Mouse (Mus musculus) embryonic facial prominence, embryonic 15.5 days (tissue): ENCODE data around the gene Rpl13. TPM values are rescaled to one million over a fixed set of nuclear protein-coding genes. Genes with fewer than 3 reads are reported as not detected.
"Not testable (repeated sequence)": the region's sequence is repeated elsewhere in the genome, so short reads cannot be mapped to it uniquely, and the experiment has no call there.

Experiments used
- ATAC-seq: fragments of 200-750 bp; cut with Nextera tagmentation; 2 replicates; pipeline ENCODE4 v1.8.0; 2017; ENCODE audit warnings: low read depth, moderate TSS enrichment; ENCODE audit not compliant: insufficient number of reproducible peaks, low FRiP score, low TSS enrichment
- H3K27ac ChIP-seq: fragments of 300-500 bp; sonication (generic); replicated peaks from 2 replicates; pipeline ENCODE4 v1.5.1; 2015; ENCODE audit warnings: mild to moderate bottlenecking, inconsistent platforms
- H3K27me3 ChIP-seq: fragments of 300-500 bp; sonication (generic); 2 replicates; pipeline ENCODE4 v1.6.1; 2015; ENCODE audit warnings: inconsistent platforms
- H3K36me3 ChIP-seq: fragments of 300-500 bp; sonication (generic); 2 replicates; pipeline ENCODE4 v1.6.1; 2015; ENCODE audit warnings: mild to moderate bottlenecking, inconsistent platforms
- H3K4me1 ChIP-seq: fragments of 300-500 bp; sonication (generic); 2 replicates; pipeline ENCODE4 v1.6.1; 2015; ENCODE audit warnings: inconsistent platforms
- H3K4me2 ChIP-seq: fragments of 300-500 bp; sonication (generic); replicated peaks from 2 replicates; pipeline ENCODE4 v1.6.1; 2015; ENCODE audit warnings: mild to moderate bottlenecking, inconsistent platforms
- H3K4me3 ChIP-seq: fragments of 300-500 bp; sonication (generic); replicated peaks from 2 replicates; pipeline ENCODE4 v1.5.1; 2015; ENCODE audit warnings: mild to moderate bottlenecking, inconsistent platforms
- H3K9ac ChIP-seq: fragments of 300-500 bp; sonication (generic); 2 replicates; pipeline ENCODE4 v1.6.1; 2015; ENCODE audit warnings: inconsistent platforms
- H3K9me3 ChIP-seq: fragments of 300-500 bp; sonication (generic); replicated peaks from 2 replicates; pipeline ENCODE4 v1.6.1; 2016; ENCODE audit warnings: inconsistent platforms
- WGBS: fragments of 180-500 bp; shearing (Covaris S2); methylation state at CpG from one replicate; pipeline ENCODE4 v1.1.7; 2015; 5-methylcytosine and 5-hydroxymethylcytosine counted together
- polyA plus RNA-seq: library from polyadenylated mRNA; unstranded; fragments of >200 nt; fragmentation: Nextera tagmentation; extraction: Ambion mirVana; gene quantifications from 2 replicates; pipeline ENCODE4 v1.2.1, GENCODE M21; 2015

The Rpl13 gene
- polyA plus RNA-seq, 1 experiment from 2014 or later, result 1,540 TPM

- ATAC-seq, result no peak
- H3K4me1 ChIP-seq, result no peaks in the 10 kb centered on the region
- no peaks in the 10 kb centered on the region for H3K9me3 ChIP-seq
- no peak overlapping the region for H3K4me3 ChIP-seq
- no peak overlapping the region for H3K27ac ChIP-seq
- no peaks in the 10 kb centered on the region for H3K27me3 ChIP-seq
- 81% methylated on average over 9 of the region's 9 CpGs for WGBS
- no peak overlapping the region for H3K4me2 ChIP-seq
- H3K36me3 ChIP-seq, result peaks cover 96% of the 10 kb centered on the region
- H3K9ac ChIP-seq, result no peak overlapping the region
Observed at GRCm38 (mm10) chr8:123087289-123087688, 14.9 kb upstream of the Rpl13 start.

- Histone ChIP-seq H3K9ac (no peak overlapping the region), H3K27me3 (no peaks in the 10 kb centered on the region), H3K4me1 (peaks cover 12% of the 10 kb centered on the region), H3K4me3 (no peak overlapping the region), H3K4me2 (no peak overlapping the region), H3K27ac (no peak overlapping the region), H3K9me3 (no peaks in the 10 kb centered on the region), H3K36me3 (peaks cover 43% of the 10 kb centered on the region)
- WGBS, result 88% methylated on average over 11 of the region's 11 CpGs
- ATAC-seq, result no peak
Observed at GRCm38 (mm10) chr8:123097216-123097615, 4.9 kb upstream of the Rpl13 start.

- Histone ChIP-seq H3K4me2 (no peak overlapping the region), H3K27ac (no peak overlapping the region), H3K27me3 (no peaks in the 10 kb centered on the region), H3K4me3 (no peak overlapping the region), H3K36me3 (peaks cover 42% of the 10 kb centered on the region), H3K4me1 (peaks cover 12% of the 10 kb centered on the region), H3K9me3 (no peaks in the 10 kb centered on the region), H3K9ac (no peak overlapping the region)
- WGBS, result 78% methylated on average over 12 of the region's 12 CpGs
- ATAC-seq, result no peak
Observed at GRCm38 (mm10) chr8:123097786-123098584, 4.2 kb upstream of the Rpl13 start.

GRCm38 (mm10) chr8:123100288-123100687, 1.9 kb upstream of the Rpl13 start:
- no peak for ATAC-seq
- no peak overlapping the region for H3K9ac ChIP-seq
- 17% methylated on average over 8 of the region's 8 CpGs for WGBS

GRCm38 (mm10) chr8:123101244-123101643, 906 bp upstream of the Rpl13 start:
- Histone ChIP-seq H3K4me2 (peak overlapping the region; percentile 73; the same call in 1 of the 2 replicates), H3K36me3 (peaks cover 41% of the 10 kb centered on the region)
- 83% methylated on average over 4 of the region's 4 CpGs for WGBS

More at GRCm38 (mm10) chr8:123100288-123100687, 1.9 kb upstream of the Rpl13 start:
- H3K36me3 ChIP-seq, result peaks cover 40% of the 10 kb centered on the region
- peaks cover 26% of the 10 kb centered on the region for H3K4me1 ChIP-seq
- no peak overlapping the region for H3K4me3 ChIP-seq
- H3K9me3 ChIP-seq, result no peaks in the 10 kb centered on the region
- peak overlapping the region; percentile 17; the same call in 1 of the 2 replicates for H3K4me2 ChIP-seq
- H3K27me3 ChIP-seq, result no peaks in the 10 kb centered on the region
- peak overlapping the region; percentile 88 for H3K27ac ChIP-seq

GRCm38 (mm10) chr8:123102855-123103254, 705 bp downstream of the Rpl13 start:
- Histone ChIP-seq H3K4me2 (peak overlapping the region; percentile 73), H3K36me3 (peaks cover 30% of the 10 kb centered on the region), H3K4me3 (peak overlapping the region; percentile 72), H3K27ac (peak overlapping the region; percentile 96), H3K4me1 (peaks cover 26% of the 10 kb centered on the region), H3K9ac (peak overlapping the region; percentile 91)
- H3K27me3 ChIP-seq, H3K9me3 ChIP-seq, ATAC-seq: not testable (repeated sequence)
- 4% methylated on average over 26 of the region's 26 CpGs for WGBS

More at GRCm38 (mm10) chr8:123101244-123101643, 906 bp upstream of the Rpl13 start:
- no peaks in the 10 kb centered on the region for H3K27me3 ChIP-seq
- no peaks in the 10 kb centered on the region for H3K9me3 ChIP-seq
- peak overlapping the region; percentile 88; the same call in 1 of the 2 replicates for H3K27ac ChIP-seq
- no peak for ATAC-seq
- H3K4me1 ChIP-seq, result peaks cover 26% of the 10 kb centered on the region
- no peak overlapping the region for H3K9ac ChIP-seq
- H3K4me3 ChIP-seq, result no peak overlapping the region

GRCm38 (mm10) chr8:123103285-123103684, 1.1 kb downstream of the Rpl13 start:
- ATAC-seq, result no peak
- 14% methylated on average over 15 of the region's 15 CpGs for WGBS
- Histone ChIP-seq H3K4me2 (peak overlapping the region; percentile 73), H3K27me3 (no peaks in the 10 kb centered on the region), H3K27ac (peak overlapping the region; percentile 96; the same call in 1 of the 2 replicates), H3K9ac (peak overlapping the region; percentile 91), H3K9me3 (no peaks in the 10 kb centered on the region), H3K36me3 (peaks cover 27% of the 10 kb centered on the region), H3K4me3 (peak overlapping the region; percentile 72), H3K4me1 (peaks cover 26% of the 10 kb centered on the region)

- no peak for ATAC-seq
- Histone ChIP-seq H3K36me3 (peaks cover 27% of the 10 kb centered on the region), H3K27me3 (no peaks in the 10 kb centered on the region), H3K4me3 (peak overlapping the region; percentile 72), H3K4me2 (peak overlapping the region; percentile 73), H3K4me1 (peaks cover 26% of the 10 kb centered on the region), H3K9ac (peak overlapping the region; percentile 91), H3K27ac (peak overlapping the region; percentile 96), H3K9me3 (no peaks in the 10 kb centered on the region)
- WGBS, result 74% methylated on average over 6 of the region's 6 CpGs
Observed at GRCm38 (mm10) chr8:123104046-123104767, 2.1 kb downstream of the Rpl13 start.

GRCm38 (mm10) chr8:123105553-123106326, 3.6 kb downstream of the Rpl13 start:
- Histone ChIP-seq H3K4me1 (peaks cover 24% of the 10 kb centered on the region), H3K27me3 (no peaks in the 10 kb centered on the region), H3K4me2 (no peak overlapping the region), H3K9ac (no peak overlapping the region), H3K4me3 (no peak overlapping the region), H3K27ac (no peak overlapping the region), H3K36me3 (peaks cover 27% of the 10 kb centered on the region), H3K9me3 (no peaks in the 10 kb centered on the region)
- no peak for ATAC-seq
- 68% methylated on average over 5 of the region's 5 CpGs for WGBS

- H3K4me2 ChIP-seq, result no peak overlapping the region
- peaks cover 24% of the 10 kb centered on the region for H3K4me1 ChIP-seq
- H3K27ac ChIP-seq, result no peak overlapping the region
- no peak overlapping the region for H3K4me3 ChIP-seq
- H3K9ac ChIP-seq, result no peak overlapping the region
- H3K9me3 ChIP-seq, result no peaks in the 10 kb centered on the region
- H3K36me3 ChIP-seq, result peaks cover 27% of the 10 kb centered on the region
- H3K27me3 ChIP-seq, result no peaks in the 10 kb centered on the region
- no peak for ATAC-seq
- 56% methylated on average over 2 of the region's 2 CpGs for WGBS
Observed at GRCm38 (mm10) chr8:123106531-123106930, 4.4 kb downstream of the Rpl13 start.

- H3K36me3 ChIP-seq, result peaks cover 27% of the 10 kb centered on the region
- no peaks in the 10 kb centered on the region for H3K27me3 ChIP-seq
- no peaks in the 10 kb centered on the region for H3K9me3 ChIP-seq
- no peak overlapping the region for H3K9ac ChIP-seq
- peaks cover 21% of the 10 kb centered on the region for H3K4me1 ChIP-seq
- no peak overlapping the region for H3K4me3 ChIP-seq
- 75% methylated on average over 1 of the region's 1 CpGs for WGBS
- no peak overlapping the region for H3K4me2 ChIP-seq
- no peak for ATAC-seq
- no peak overlapping the region for H3K27ac ChIP-seq
Observed at GRCm38 (mm10) chr8:123108010-123108409, 5.9 kb downstream of the Rpl13 start.
